Comparison of ENCODE assay signal across 8 mouse cellular contexts in genomic region chr8:94387027-94387684, GRCm38 (mm10). TPM values are rescaled to one million over a fixed set of nuclear protein-coding genes. Genes with fewer than 3 reads are reported as not detected.
DNase-seq lines count a peak whose midpoint lies in the region; ATAC-seq and TF ChIP-seq lines count a peak whose summit lies in the region.

No protein-coding gene starts in this region.

- DNase-seq in G1E (ENCODE audit: low spot score) = peak; percentile 82
- DNase-seq in cerebellum, adult 11 months = peak; percentile 63
- DNase-seq in heart, postnatal 25 days (ENCODE audit: low spot score) = peak; percentile 91
- DNase-seq in layer of hippocampus, adult 2 months (ENCODE audit: low spot score in 2 of 2) = peak; percentile 53 to 66
- DNase-seq in lung, adult 2 months = peak; percentile 90
- DNase-seq in testis, postnatal 14 days (ENCODE audit: low spot score) = peak; percentile 73

- H3K27me3 ChIP-seq in G1E (ENCODE audit: insufficient read depth, low read length) = peaks cover 5% of the 10 kb centered on the region
- no peaks in the 10 kb centered on the region for H3K27me3 ChIP-seq in forebrain, embryonic 15.5 days
- no peaks in the 10 kb centered on the region for H3K27me3 ChIP-seq in neural tube, embryonic 15.5 days (replicated peaks)

- peaks cover 32% of the 10 kb centered on the region for H3K4me1 ChIP-seq in G1E (ENCODE audit: insufficient read depth, low read depth, low read length)
- peaks cover 16% of the 10 kb centered on the region for H3K4me1 ChIP-seq in forebrain, embryonic 15.5 days
- H3K4me1 ChIP-seq in lung, adult 2 months (ENCODE audit: control insufficient read depth, insufficient read depth, low read length) = peaks cover 10% of the 10 kb centered on the region
- peaks cover 19% of the 10 kb centered on the region for H3K4me1 ChIP-seq in neural tube, embryonic 15.5 days

- peak overlapping the region; percentile 96 for H3K4me3 ChIP-seq in G1E (ENCODE audit: low read depth, low read length)
- peak overlapping the region; percentile 84 for H3K4me3 ChIP-seq in forebrain, embryonic 15.5 days
- peak overlapping the region; percentile 94 for H3K4me3 ChIP-seq in layer of hippocampus, adult 2 months
- H3K4me3 ChIP-seq in lung, adult 2 months (replicated peaks; ENCODE audit: extremely low read depth, low read depth, low read length) = peak overlapping the region; percentile 73
- peak overlapping the region; percentile 94 for H3K4me3 ChIP-seq in neural tube, embryonic 15.5 days (replicated peaks)

- peak overlapping the region; percentile 90 for H3K9ac ChIP-seq in forebrain, embryonic 15.5 days (replicated peaks)
- H3K9ac ChIP-seq in neural tube, embryonic 15.5 days (replicated peaks) = peak overlapping the region; percentile 89

- peaks cover 34% of the 10 kb centered on the region for H3K36me3 ChIP-seq in G1E (replicated peaks)
- H3K36me3 ChIP-seq in forebrain, embryonic 15.5 days = peaks cover 28% of the 10 kb centered on the region
- peaks cover 30% of the 10 kb centered on the region for H3K36me3 ChIP-seq in neural tube, embryonic 15.5 days

- TF ChIP-seq CTCF in G1E (IDR thresholded peaks at IDR 0.05; ENCODE audit: low read depth, low read length) = no peak
- TF ChIP-seq CTCF in layer of hippocampus, adult 2 months (conservative IDR thresholded peaks at IDR 0.05) = 0 out of 2 replicates have a peak, but pooled peaks have one; percentile 2
- no peak for TF ChIP-seq CTCF in lung, adult 2 months (IDR thresholded peaks at IDR 0.05; ENCODE audit: insufficient read depth, low read length)

- H3K4me2 ChIP-seq in forebrain, embryonic 15.5 days (replicated peaks) = peak overlapping the region; percentile 77
- H3K4me2 ChIP-seq in neural tube, embryonic 15.5 days = peak overlapping the region; percentile 79

- no peaks in the 10 kb centered on the region for H3K9me3 ChIP-seq in G1E (replicated peaks)
- H3K9me3 ChIP-seq in forebrain, embryonic 15.5 days = no peaks in the 10 kb centered on the region
- H3K9me3 ChIP-seq in neural tube, embryonic 15.5 days (replicated peaks) = no peaks in the 10 kb centered on the region

- intact Hi-C loops in heart, postnatal 25 days (cut with DNase I) = loop anchor here (2.0 kb wide), 1 partner anchor 30 kb away; no protein-coding TSS in a partner anchor

- peak overlapping the region; percentile 91 for H3K27ac ChIP-seq in forebrain, embryonic 15.5 days (replicated peaks)
- peak overlapping the region; percentile 100 for H3K27ac ChIP-seq in layer of hippocampus, adult 2 months
- H3K27ac ChIP-seq in neural tube, embryonic 15.5 days (replicated peaks) = peak overlapping the region; percentile 98

- ATAC-seq in G1E (ENCODE audit: extremely low read depth, insufficient number of reproducible peaks, low FRiP score, poor library complexity, severe bottlenecking) = peak; percentile 51
- ATAC-seq in forebrain, embryonic 15.5 days (replicated peaks) = peak; percentile 15; the same call in 1 of the 2 replicates
- ATAC-seq in neural tube, embryonic 15.5 days (ENCODE audit: low FRiP score) = peak; percentile 45

- peak; percentile 63 for TF ChIP-seq POLR2A in lung, adult 2 months (IDR thresholded peaks at IDR 0.05; ENCODE audit: borderline replicate concordance, extremely low read depth, low read depth, low read length)

- WGBS in forebrain, embryonic 15.5 days = 1% methylated on average over 24 of the region's 25 CpGs
- WGBS in lung, adult 2 months = under 1% methylated on average over 25 of the region's 25 CpGs
- under 1% methylated on average over 25 of the region's 25 CpGs for WGBS in neural tube, embryonic 15.5 days

RNA-seq across cellular contexts. Expression of gene Herpud1, which starts 0.9 kb away (rescaled TPM):
- 51.7 and 54.7 TPM in 2 replicates for total RNA-seq in G1E (2014; fragmentation: Nextera tagmentation)
- total RNA-seq in G1E (2017) = 59.5 and 68.4 TPM in 2 replicates
- 46.6 and 63.0 TPM in 2 replicates for polyA plus RNA-seq in G1E (2012)
- polyA plus RNA-seq in forebrain, embryonic 15.5 days (2015; fragmentation: Nextera tagmentation; extraction: Ambion mirVana) = 62.5 and 66.5 TPM in 2 replicates
- total RNA-seq in heart, postnatal 25 days (2021) = 100 to 1,000 TPM; 180 to 257 TPM
- 10 to 100 TPM; 54.4 to 57.3 TPM for total RNA-seq in layer of hippocampus, adult 2 months (2021)
- polyA plus RNA-seq in lung, adult 2 months (2012; rRNA removed) = 341 and 489 TPM in 2 replicates
- polyA plus RNA-seq in neural tube, embryonic 15.5 days (2015; fragmentation: Nextera tagmentation; extraction: Ambion mirVana) = 70.8 and 75.5 TPM in 2 replicates

RNA-seq across cellular contexts. Expression of gene Nlrc5, which starts 47.0 kb away (rescaled TPM):
- total RNA-seq in G1E (2014; fragmentation: Nextera tagmentation) (not detected in 2 replicates), G1E (2017) (0.81 and 1.2 TPM in 2 replicates)
- 0.02 TPM in 1 of 2 replicates, not detected in the other for polyA plus RNA-seq in G1E (2012)
- polyA plus RNA-seq in forebrain, embryonic 15.5 days (2015; fragmentation: Nextera tagmentation; extraction: Ambion mirVana) = 0.22 and 0.50 TPM in 2 replicates
- 1 to 10 TPM in 1 of 2 experiments, under 1 TPM in 1; 0.49 to 1.7 TPM for total RNA-seq in heart, postnatal 25 days (2021)
- total RNA-seq in layer of hippocampus, adult 2 months (2021) = 1 to 10 TPM in 1 of 2 experiments, under 1 TPM in 1; 0.54 to 1.4 TPM
- 9.3 and 12.0 TPM in 2 replicates for polyA plus RNA-seq in lung, adult 2 months (2012; rRNA removed)
- polyA plus RNA-seq in neural tube, embryonic 15.5 days (2015; fragmentation: Nextera tagmentation; extraction: Ambion mirVana) = 0.68 and 1.0 TPM in 2 replicates

RNA-seq across cellular contexts. Expression of gene Slc12a3, which starts 58.2 kb away (rescaled TPM):
- not detected in 2 replicates for total RNA-seq in G1E (2014; fragmentation: Nextera tagmentation)
- total RNA-seq in G1E (2017) = 0.17 and 0.44 TPM in 2 replicates
- polyA plus RNA-seq in G1E (2012) = not detected in 2 replicates
- not detected in 2 replicates for polyA plus RNA-seq in forebrain, embryonic 15.5 days (2015; fragmentation: Nextera tagmentation; extraction: Ambion mirVana)
- under 1 TPM; 0.14 to 0.26 TPM for total RNA-seq in heart, postnatal 25 days (2021)
- 1 to 10 TPM in 1 of 2 experiments, under 1 TPM in 1; 0.54 to 1.0 TPM for total RNA-seq in layer of hippocampus, adult 2 months (2021)
- 0.27 and 0.29 TPM in 2 replicates for polyA plus RNA-seq in lung, adult 2 months (2012; rRNA removed)
- polyA plus RNA-seq in neural tube, embryonic 15.5 days (2015; fragmentation: Nextera tagmentation; extraction: Ambion mirVana) = 0.10 and 0.23 TPM in 2 replicates

Comparison
In these comparisons a context has a peak if more than half of its experiments do, and no peak if none do; other contexts are left out.
1. Peak in every context shown above with its lines: DNase-seq, ATAC-seq, H3K4me3 ChIP-seq and H3K27ac ChIP-seq.